18 mouse cellular contexts compared by ENCODE assay signal in the genomic region with DNA sequence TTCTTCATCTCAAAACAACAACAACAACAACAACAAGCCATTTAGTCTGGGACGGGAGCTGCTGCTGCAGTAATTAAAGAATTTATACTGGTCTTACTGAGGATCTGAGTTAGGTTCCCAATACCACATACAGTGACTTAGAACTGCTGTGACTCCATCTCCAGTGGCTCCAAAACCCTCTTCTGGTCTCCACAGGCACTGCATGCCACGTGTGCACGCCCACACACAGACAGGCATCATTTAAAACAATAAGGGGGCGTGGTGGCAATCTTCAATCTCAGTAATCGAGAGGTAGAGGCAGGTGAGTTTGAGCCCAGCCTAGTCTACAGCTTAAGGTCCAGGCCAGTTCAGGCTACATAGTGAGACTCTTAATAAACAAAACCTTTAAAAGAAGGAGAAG. TPM values are rescaled to one million over a fixed set of nuclear protein-coding genes. Genes with fewer than 3 reads are reported as not detected.
DNase-seq lines count a peak whose midpoint lies in the region; ATAC-seq and TF ChIP-seq lines count a peak whose summit lies in the region.
"Had no signal": no experiment of that assay in that cellular context is flagged by ENCODE, and none has a peak within 500 bp of the region (broad histone marks: within the 10 kb centered on the region; RNA-seq: fewer than 3 reads in every experiment).

No protein-coding gene starts in this region.

- WGBS in liver, postnatal 0 days (ENCODE audit: insufficient replicate concordance), result 69% methylated on average over 5 of the region's 5 CpGs
- 74% methylated on average over 5 of the region's 5 CpGs for WGBS in liver, embryonic 11.5 days

- no peak for ATAC-seq in liver, postnatal 0 days
- ATAC-seq in liver, embryonic 11.5 days (replicated peaks; ENCODE audit: low FRiP score), result no peak
- ATAC-seq: intestine, embryonic 15.5 days; midbrain, embryonic 16.5 days had no signal

- TF ChIP-seq RAD21 in MEL (IDR thresholded peaks at IDR 0.05; ENCODE audit: low read depth, low read length), result no peak; the same call in none of the 2 replicates

- no peaks in the 10 kb centered on the region for H3K79me2 ChIP-seq in MEL (ENCODE audit: control insufficient read depth, insufficient read depth, low read length, poor library complexity)

- no peak for DNase-seq in liver, postnatal 0 days
- no peak for DNase-seq in liver, embryonic 11.5 days (ENCODE audit: low spot score)
- peak; percentile 56 for DNase-seq in CD4-positive helper T cell, adult 2 months (ENCODE audit: low read depth, low spot score)
- peak; percentile 54 for DNase-seq in MEL (ENCODE audit: low read depth, low spot score)
- DNase-seq in naive thymus-derived CD4-positive, alpha-beta T cell, adult 2 months (ENCODE audit: low read depth), result peak; percentile 40
- no peak for DNase-seq in adrenal gland, postnatal 14 days
- DNase-seq in urinary bladder, postnatal 10 days (ENCODE audit: low spot score), result no peak
- DNase-seq: adrenal gland, adult 8-10 months; cerebellum, adult 18-20 months; heart, postnatal 4 days had no signal

- no peak for TF ChIP-seq POLR2A in MEL (IDR thresholded peaks at IDR 0.05; ENCODE audit: control insufficient read depth in 1 of 2, insufficient read depth in 1 of 2, low read depth in 1 of 2, low read length in 2 of 2, poor library complexity in 1 of 2)

- H3K4me1 ChIP-seq in liver, postnatal 0 days (ENCODE audit: insufficient read depth), result peaks cover 3% of the 10 kb centered on the region; the same call in 1 of the 2 replicates
- H3K4me1 ChIP-seq in liver, embryonic 11.5 days (replicated peaks; ENCODE audit: control insufficient read depth, insufficient read depth, low read length), result no peaks in the 10 kb centered on the region; the same call in 1 of the 2 replicates
- no peaks in the 10 kb centered on the region; a peak in 1 of 4 replicates for H3K4me1 ChIP-seq in MEL (ENCODE audit: control insufficient read depth in 1 of 2, insufficient read depth in 2 of 2, low read length in 2 of 2)
- H3K4me1 ChIP-seq: embryonic facial prominence, embryonic 12.5 days; intestine, embryonic 15.5 days; neural tube, embryonic 13.5 days had no signal

- no peak for TF ChIP-seq EP300 in liver, postnatal 0 days (IDR thresholded peaks at IDR 0.05; ENCODE audit: low read depth)
- no peak for TF ChIP-seq EP300 in MEL (IDR thresholded peaks at IDR 0.05; ENCODE audit: low read depth in 1 of 2, low read length in 2 of 2)

- H3K27me3 ChIP-seq in liver, postnatal 0 days (ENCODE audit: insufficient read depth, low read length), result no peaks in the 10 kb centered on the region
- H3K27me3 ChIP-seq in liver, embryonic 11.5 days (replicated peaks; ENCODE audit: control insufficient read depth, insufficient read depth, low read length), result no peaks in the 10 kb centered on the region
- H3K27me3 ChIP-seq in MEL (ENCODE audit: control insufficient read depth in 1 of 2, insufficient read depth in 2 of 2, low read length in 2 of 2), result no peaks in the 10 kb centered on the region
- H3K27me3 ChIP-seq: embryonic facial prominence, embryonic 12.5 days; heart, embryonic 13.5 days; intestine, embryonic 15.5 days; liver, embryonic 15.5 days; neural tube, embryonic 13.5 days had no signal

- no peak overlapping the region for H3K27ac ChIP-seq in liver, postnatal 0 days (ENCODE audit: low read depth)
- no peak overlapping the region for H3K27ac ChIP-seq in liver, embryonic 11.5 days (ENCODE audit: low read depth, low read length)
- H3K27ac ChIP-seq in MEL (ENCODE audit: control insufficient read depth, low read depth, low read length), result no peak overlapping the region
- H3K27ac ChIP-seq: embryonic facial prominence, embryonic 12.5 days; heart, embryonic 13.5 days; intestine, embryonic 15.5 days; limb, embryonic 10.5 days; liver, embryonic 15.5 days; macrophage; neural tube, embryonic 13.5 days had no signal

- H3K36me3 ChIP-seq in liver, postnatal 0 days (replicated peaks; ENCODE audit: insufficient read depth, low read length), result 0 out of 2 replicates have a peak, but pooled peaks cover 3% of the 10 kb centered on the region
- H3K36me3 ChIP-seq in liver, embryonic 11.5 days (ENCODE audit: control insufficient read depth, insufficient read depth, low read length), result 0 out of 2 replicates have a peak, but pooled peaks cover 4% of the 10 kb centered on the region
- H3K36me3 ChIP-seq in MEL (ENCODE audit: control insufficient read depth in 1 of 2, insufficient read depth in 2 of 2, low read length in 2 of 2), result no peaks in the 10 kb centered on the region; a peak in 1 of 4 replicates

- no peak overlapping the region for H3K4me3 ChIP-seq in liver, postnatal 0 days (ENCODE audit: low read depth, low read length)
- no peak overlapping the region for H3K4me3 ChIP-seq in liver, embryonic 11.5 days (ENCODE audit: low read depth, low read length)
- H3K4me3 ChIP-seq in MEL (ENCODE audit: control insufficient read depth in 1 of 2, insufficient read depth in 1 of 2, low read depth in 2 of 2, low read length in 2 of 2), result no peak overlapping the region
- H3K4me3 ChIP-seq: embryonic facial prominence, embryonic 12.5 days; heart, embryonic 13.5 days; intestine, embryonic 15.5 days; limb, embryonic 10.5 days; liver, embryonic 15.5 days; neural tube, embryonic 13.5 days had no signal

- H3K9me3 ChIP-seq in liver, postnatal 0 days (ENCODE audit: low read length), result no peaks in the 10 kb centered on the region
- no peaks in the 10 kb centered on the region for H3K9me3 ChIP-seq in liver, embryonic 11.5 days (ENCODE audit: control insufficient read depth, low read length)
- no peaks in the 10 kb centered on the region for H3K9me3 ChIP-seq in MEL (replicated peaks; ENCODE audit: insufficient read depth, low read length)
- H3K9me3 ChIP-seq: embryonic facial prominence, embryonic 12.5 days; heart, embryonic 13.5 days; intestine, embryonic 15.5 days; limb, embryonic 10.5 days; liver, embryonic 15.5 days; neural tube, embryonic 13.5 days had no signal

- no peak overlapping the region for H3K4me2 ChIP-seq in liver, postnatal 0 days (ENCODE audit: low read depth, low read length)
- no peak overlapping the region for H3K4me2 ChIP-seq in liver, embryonic 11.5 days
- H3K4me2 ChIP-seq: embryonic facial prominence, embryonic 12.5 days; heart, embryonic 13.5 days; intestine, embryonic 15.5 days; liver, embryonic 15.5 days; neural tube, embryonic 13.5 days had no signal

- TF ChIP-seq CTCF in liver, postnatal 0 days (IDR thresholded peaks at IDR 0.05; ENCODE audit: low read depth), result peak; percentile 30; the same call in 1 of the 2 replicates
- peak; percentile 19 to 48 (median 27); a peak in 3 of 6 replicates for TF ChIP-seq CTCF in MEL (IDR thresholded peaks at IDR 0.05 in 2 of 3, conservative IDR thresholded peaks at IDR 0.05 in 1 of 3; ENCODE audit: control insufficient read depth in 1 of 3, insufficient read depth in 1 of 3, low read depth in 2 of 3, low read length in 3 of 3, poor library complexity in 1 of 3, severe bottlenecking in 1 of 3)

- H3K9ac ChIP-seq in liver, postnatal 0 days (replicated peaks), result no peak overlapping the region
- no peak overlapping the region for H3K9ac ChIP-seq in liver, embryonic 11.5 days (ENCODE audit: low read depth, low read length)
- no peak overlapping the region for H3K9ac ChIP-seq in MEL (ENCODE audit: control insufficient read depth, low read depth, low read length, poor library complexity, severe bottlenecking)
- H3K9ac ChIP-seq: embryonic facial prominence, embryonic 12.5 days; heart, embryonic 13.5 days; intestine, embryonic 15.5 days; liver, embryonic 15.5 days; neural tube, embryonic 13.5 days had no signal

TF ChIP-seq in MEL, 35 proteins besides CTCF, POLR2A, EP300 and RAD21:
- TF ChIP-seq KAT2A (conservative IDR thresholded peaks at IDR 0.05; ENCODE audit: low read depth, low read length) (no peak), MXI1 (IDR thresholded peaks at IDR 0.05; ENCODE audit: low read depth, low read length) (peak; percentile 42; the same call in 1 of the 2 replicates), SMC3 (IDR thresholded peaks at IDR 0.05; ENCODE audit: low read depth, low read length) (peak; percentile 49), MAX (IDR thresholded peaks at IDR 0.05; ENCODE audit: low read length) (0 out of 2 replicates have a peak, but pooled peaks have one; percentile 18), ZC3H11A (IDR thresholded peaks at IDR 0.05; ENCODE audit: low read depth, low read length) (no peak), USF1 (IDR thresholded peaks at IDR 0.05; ENCODE audit: low read depth, low read length) (peak; percentile 16; the same call in 1 of the 2 replicates), NRF1 (IDR thresholded peaks at IDR 0.05; ENCODE audit: insufficient read depth, low read depth, low read length, poor library complexity, severe bottlenecking) (no peak), NELFE (IDR thresholded peaks at IDR 0.05; ENCODE audit: low read depth, low read length) (no peak), MAFK (IDR thresholded peaks at IDR 0.05; ENCODE audit: borderline replicate concordance, low read depth, low read length) (no peak), RCOR1 (IDR thresholded peaks at IDR 0.05; ENCODE audit: low read depth, low read length) (no peak), CHD2 (IDR thresholded peaks at IDR 0.05; ENCODE audit: low read length) (no peak), SIN3A (IDR thresholded peaks at IDR 0.05; ENCODE audit: low read length) (no peak), JUND (IDR thresholded peaks at IDR 0.05; ENCODE audit: low read depth, low read length) (no peak)
TF ChIP-seq in MEL: peak in this region for 4.

RNA-seq across cellular contexts. Expression of a gene that starts 43.5 kb away (rescaled TPM):
- 2.9 and 3.5 TPM in 2 replicates for polyA plus RNA-seq in liver, postnatal 0 days (2015; fragmentation: Nextera tagmentation; extraction: Ambion mirVana)
- polyA plus RNA-seq in liver, embryonic 11.5 days (2014; fragmentation: Nextera tagmentation; extraction: Ambion mirVana), result 10.8 and 11.6 TPM in 2 replicates
- 30.3 and 34.8 TPM in 2 replicates for total RNA-seq in MEL (2012; rRNA removed)
- 10 to 100 TPM in 1 of 2 experiments, not detected in 1; 77.0 TPM for polyA plus RNA-seq in MEL (2012; ENCODE audit: insufficient read depth in 1 of 2, insufficient read length in 2 of 2, low read depth in 1 of 2, low replicate concordance in 2 of 2, missing spikeins in 1 of 2)
- total RNA-seq in adrenal gland, postnatal 14 days (2021), result 48.5 and 55.4 TPM in 2 replicates

RNA-seq across cellular contexts. Expression of a gene that starts 48.5 kb away (rescaled TPM):
- polyA plus RNA-seq in liver, postnatal 0 days (2015; fragmentation: Nextera tagmentation; extraction: Ambion mirVana), result 0.49 and 0.64 TPM in 2 replicates
- polyA plus RNA-seq in liver, embryonic 11.5 days (2014; fragmentation: Nextera tagmentation; extraction: Ambion mirVana), result 0.41 and 0.66 TPM in 2 replicates
- total RNA-seq in MEL (2012; rRNA removed), result not detected in 2 replicates
- polyA plus RNA-seq in MEL (2012; ENCODE audit: insufficient read depth in 1 of 2, insufficient read length in 2 of 2, low read depth in 1 of 2, low replicate concordance in 2 of 2, missing spikeins in 1 of 2), result not detected
- not detected in 2 replicates for total RNA-seq in adrenal gland, postnatal 14 days (2021)
- total RNA-seq: adrenal gland, adult 8-10 months; heart, postnatal 4 days had no signal
- polyA plus RNA-seq: limb, embryonic 10.5 days; macrophage; midbrain, embryonic 16.5 days; neural tube, embryonic 13.5 days had no signal

Comparison
In these comparisons a context has a peak if more than half of its experiments do, and no peak if none do; other contexts are left out.
1. DNase-seq: peak in CD4-positive helper T cell, adult 2 months (single experiment), MEL (single experiment) and naive thymus-derived CD4-positive, alpha-beta T cell, adult 2 months (single experiment); none in liver, postnatal 0 days (single experiment), liver, embryonic 11.5 days (single experiment), adrenal gland, postnatal 14 days (single experiment) and urinary bladder, postnatal 10 days (single experiment).